Mouse (Mus musculus) heart, postnatal 0 days (tissue): ENCODE results near the gene Twnk. TPM values are rescaled to one million over a fixed set of nuclear protein-coding genes. Genes with fewer than 3 reads are reported as not detected.
A peak's percentile ranks its signal among the peaks of the same experiment; 100 is the strongest.
"Not testable (repeated sequence)": the region's sequence is repeated elsewhere in the genome, so short reads cannot be mapped to it uniquely, and the experiment has no call there.

Experiments
- ATAC-seq: fragments of 200-750 bp; cut with Nextera tagmentation; 2 replicates; pipeline ENCODE4 v1.8.0; 2017; ENCODE audit warnings: low read depth, moderate number of reproducible peaks, moderate library complexity; ENCODE audit not compliant: insufficient read depth
- DNase-seq: peaks from one replicate; pipeline ENCODE4 v3.0.0-alpha.2; 2016; ENCODE audit warnings: low spot score
- H3K27ac ChIP-seq: fragments of 300-500 bp; sonication (generic); 2 replicates; pipeline ENCODE4 v1.5.1; 2014; ENCODE audit warnings: low read depth, mild to moderate bottlenecking
- H3K27me3 ChIP-seq: fragments of 300-500 bp; sonication (generic); 2 replicates; pipeline ENCODE4 v1.6.1; 2014; ENCODE audit warnings: low read length, mixed read lengths; ENCODE audit not compliant: control insufficient read depth, insufficient read depth
- H3K36me3 ChIP-seq: fragments of 300-500 bp; sonication (generic); replicated peaks from 2 replicates; pipeline ENCODE4 v1.6.1; 2014; ENCODE audit warnings: low read length, mixed read lengths; ENCODE audit not compliant: control insufficient read depth, insufficient read depth
- H3K4me1 ChIP-seq: fragments of 300-500 bp; sonication (generic); 2 replicates; pipeline ENCODE4 v1.6.1; 2014; ENCODE audit warnings: antibody characterized with exemption; ENCODE audit not compliant: control insufficient read depth, insufficient read depth
- H3K4me2 ChIP-seq: fragments of 300-500 bp; sonication (generic); 2 replicates; pipeline ENCODE4 v1.6.1; 2014; ENCODE audit warnings: low read depth, mild to moderate bottlenecking, low read length, moderate library complexity
- H3K4me3 ChIP-seq: fragments of 300-500 bp; sonication (generic); 2 replicates; pipeline ENCODE4 v1.5.1; 2014; ENCODE audit warnings: low read depth, low read length
- H3K9ac ChIP-seq: fragments of 300-500 bp; sonication (generic); replicated peaks from 2 replicates; pipeline ENCODE4 v1.6.1; 2014; ENCODE audit warnings: low read depth, low read length, mixed read lengths
- H3K9me3 ChIP-seq: fragments of 300-500 bp; sonication (generic); replicated peaks from 2 replicates; pipeline ENCODE4 v1.6.1; 2016; ENCODE audit warnings: low read length; ENCODE audit not compliant: control insufficient read depth
- CTCF ChIP-seq: IDR thresholded peaks from 2 replicates; pipeline ENCODE4 v1.5.1; 2016; ENCODE audit warnings: antibody characterized with exemption, control low read depth, low read depth
- EP300 ChIP-seq: IDR thresholded peaks from 2 replicates; pipeline ENCODE4 v1.6.1; 2016; ENCODE audit warnings: antibody characterized with exemption, low read depth
- WGBS: fragments of 180-500 bp; shearing (Covaris S2); extraction: QIAGEN DNeasy Blood & Tissue Kit; methylation state at CpG from one replicate; pipeline ENCODE4 v1.1.7; 2014; 5-methylcytosine and 5-hydroxymethylcytosine counted together
- polyA plus RNA-seq: library from polyadenylated mRNA; unstranded; fragments of >200 nt; fragmentation: Nextera tagmentation; extraction: Ambion mirVana; gene quantifications from 2 replicates; pipeline ENCODE4 v1.2.1, GENCODE M21; 2015
- total RNA-seq: library from RNA; depleted of rRNA; stranded (reverse); fragments of >200 nt; gene quantifications from 2 replicates; pipeline ENCODE4 v1.2.3, GENCODE M21; 2014; ENCODE audit warnings: low replicate concordance

Gene Twnk
- total and polyA plus RNA-seq, 2 experiments from 2014 or later = 12.9 to 14.0 TPM

GRCm38 (mm10) chr19:45030746-45031693 is 25.6 kb downstream of the Twnk start:
- Histone ChIP-seq H3K27me3 (no peaks in the 10 kb centered on the region), H3K27ac (peak overlapping the region; percentile 40), H3K36me3 (peaks cover 19% of the 10 kb centered on the region), H3K9me3 (no peaks in the 10 kb centered on the region), H3K9ac (no peak overlapping the region), H3K4me3 (peak overlapping the region; percentile 27; the same call in 1 of the 2 replicates), H3K4me2 (peak overlapping the region; percentile 60), H3K4me1 (peaks cover 13% of the 10 kb centered on the region; the same call in 1 of the 2 replicates)
- 38% methylated on average over 20 of the region's 20 CpGs for whole genome bisulfite sequencing
- peak; percentile 37; the same call in 1 of the 2 replicates for ATAC-seq
- TF ChIP-seq EP300 (0 out of 2 replicates have a peak, but pooled peaks have one; percentile 11), CTCF (peak; percentile 87)
- peak; percentile 88 for DNase-seq

DNA sequence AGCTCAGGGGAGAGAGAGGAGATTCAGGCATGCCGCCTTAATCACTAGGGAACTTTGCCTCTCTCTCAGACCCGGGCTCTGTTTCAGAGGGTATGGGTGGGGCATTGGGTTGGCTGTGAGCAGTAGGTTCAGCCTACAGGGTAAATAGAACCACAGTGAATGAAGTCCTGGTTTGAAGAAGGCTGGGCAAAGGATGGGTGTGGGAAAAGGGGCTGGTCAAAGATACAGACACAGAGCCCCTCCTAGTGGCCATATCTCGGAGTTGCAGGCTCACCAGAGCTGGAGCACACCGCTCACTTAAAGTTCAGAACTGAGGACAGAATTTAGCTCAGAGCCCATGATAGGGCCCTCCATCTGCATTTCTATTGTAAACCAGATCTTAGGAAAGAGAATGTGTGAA is 26.3 kb downstream of the Twnk start:
- Histone ChIP-seq H3K36me3 (peaks cover 11% of the 10 kb centered on the region), H3K27me3 (0 out of 2 replicates have a peak, but pooled peaks cover 5% of the 10 kb centered on the region), H3K9ac (no peak overlapping the region), H3K9me3 (no peaks in the 10 kb centered on the region), H3K27ac (no peak overlapping the region), H3K4me1 (peaks cover 13% of the 10 kb centered on the region; the same call in 1 of the 2 replicates), H3K4me3 (no peak overlapping the region), H3K4me2 (no peak overlapping the region)
- peak; percentile 84 for DNase-seq
- peak; percentile 61 for ATAC-seq
- 14% methylated on average over 4 of the region's 4 CpGs for WGBS
- TF ChIP-seq CTCF = peak; percentile 85
- no peak for TF ChIP-seq EP300

- Histone ChIP-seq H3K4me3 (no peak overlapping the region), H3K27me3 (0 out of 2 replicates have a peak, but pooled peaks cover 6% of the 10 kb centered on the region), H3K27ac (no peak overlapping the region), H3K9ac (no peak overlapping the region), H3K4me2 (no peak overlapping the region), H3K9me3 (no peaks in the 10 kb centered on the region), H3K36me3 (peaks cover 2% of the 10 kb centered on the region; the same call in 1 of the 2 replicates), H3K4me1 (peaks cover 13% of the 10 kb centered on the region; the same call in 1 of the 2 replicates)
- peak; percentile 52 for TF ChIP-seq CTCF
- TF ChIP-seq EP300 = no peak
- ATAC-seq = no peak
- 46% methylated on average over 17 of the region's 17 CpGs for WGBS
- DNase-seq = peak; percentile 41
These were observed 27.3 kb downstream of the Twnk start for GRCm38 (mm10) chr19:45032570-45033332.

DNA sequence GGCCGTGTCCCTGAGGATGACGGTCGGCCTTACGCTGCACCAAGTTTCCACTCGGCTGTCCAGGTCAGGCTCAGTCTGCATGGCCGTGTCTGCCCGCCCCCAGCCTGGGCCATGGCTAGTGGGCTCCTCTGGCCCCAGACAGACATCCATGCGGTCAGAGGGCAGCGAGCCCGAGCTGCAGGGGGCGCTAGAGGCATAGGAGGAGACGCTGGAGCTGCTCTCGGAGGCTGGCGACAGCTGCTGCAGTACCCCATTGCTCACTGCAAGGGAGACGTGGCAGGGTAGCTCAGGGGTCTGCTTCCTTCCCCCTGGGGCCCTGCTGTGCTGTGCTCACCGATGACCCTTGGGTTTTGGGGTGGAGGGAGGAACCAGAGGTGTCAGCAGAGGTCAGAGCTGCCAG is 31.4 kb downstream of the Twnk start:
- Histone ChIP-seq H3K9ac (no peak overlapping the region), H3K27ac (no peak overlapping the region), H3K4me2 (no peak overlapping the region), H3K27me3 (peaks cover 31% of the 10 kb centered on the region), H3K9me3 (no peaks in the 10 kb centered on the region), H3K4me1 (no peaks in the 10 kb centered on the region; the same call in 1 of the 2 replicates), H3K36me3 (no peaks in the 10 kb centered on the region), H3K4me3 (no peak overlapping the region)
- 34% methylated on average over 16 of the region's 16 CpGs for WGBS
- TF ChIP-seq EP300 = no peak
- TF ChIP-seq CTCF = peak; percentile 45
- DNase-seq (no peak), ATAC-seq (no peak)

- not testable (repeated sequence) for H3K4me1 ChIP-seq, H3K27ac ChIP-seq, H3K4me2 ChIP-seq, DNase-seq, ATAC-seq, H3K9me3 ChIP-seq, H3K36me3 ChIP-seq, H3K9ac ChIP-seq, H3K4me3 ChIP-seq
- WGBS = 91% methylated on average over 7 of the region's 7 CpGs
- H3K27me3 ChIP-seq = peaks cover 31% of the 10 kb centered on the region
These were observed 32.7 kb downstream of the Twnk start for GRCm38 (mm10) chr19:45038198-45038597.
